19 mouse cellular contexts compared by ENCODE assay signal in genomic region chr12:71618956-71619355, GRCm38 (mm10).
A peak's percentile ranks its signal among the peaks of the same experiment; 100 is the strongest.
DNase-seq lines count a peak whose midpoint lies in the region; ATAC-seq lines count a peak whose summit lies in the region.
"Had no signal": no experiment of that assay in that cellular context is flagged by ENCODE, and none has a peak within 500 bp of the region (broad histone marks: within the 10 kb centered on the region; RNA-seq: fewer than 3 reads in every experiment).

No protein-coding gene starts in this region.

- no peak overlapping the region for H3K9ac ChIP-seq in midbrain, embryonic 11.5 days (ENCODE audit: low read length)
- H3K9ac ChIP-seq in midbrain, embryonic 13.5 days (replicated peaks), result no peak overlapping the region

- no peak overlapping the region for H3K27ac ChIP-seq in midbrain, embryonic 11.5 days (ENCODE audit: low read depth, low read length)
- no peak overlapping the region for H3K27ac ChIP-seq in midbrain, embryonic 13.5 days

- ATAC-seq in midbrain, embryonic 11.5 days (ENCODE audit: low FRiP score), result no peak
- no peak for ATAC-seq in midbrain, embryonic 13.5 days
- ATAC-seq: activated CD4-positive, CD25-positive, alpha-beta regulatory T cell, adult 4 months; CD4-positive, CD25-positive, alpha-beta regulatory T cell, adult 4 months; Patski had no signal

- peak; percentile 64 for DNase-seq in heart, adult 11 months
- DNase-seq in heart, adult 18-20 months, result no peak
- peak; percentile 59 for DNase-seq in midbrain, embryonic 11.5 days (ENCODE audit: low spot score, missing footprints)
- DNase-seq: adrenal gland, adult 2 months; adrenal gland, adult 8-10 months; adrenal gland, postnatal 10 days; adrenal gland, postnatal 14 days; adrenal gland, postnatal 25 days; adrenal gland, postnatal 36 days; B cell, adult 2 months; cerebellum, adult 11 months; cerebellum, adult 11-12 months; cerebellum, adult 18-20 months had no signal

- WGBS in midbrain, embryonic 11.5 days, result 91% methylated on average over 8 of the region's 8 CpGs
- WGBS in midbrain, embryonic 13.5 days, result 91% methylated on average over 8 of the region's 8 CpGs

- H3K4me2 ChIP-seq in midbrain, embryonic 11.5 days, result no peak overlapping the region
- H3K4me2 ChIP-seq in midbrain, embryonic 13.5 days (replicated peaks), result no peak overlapping the region

- H3K27me3 ChIP-seq in midbrain, embryonic 11.5 days (ENCODE audit: control insufficient read depth, insufficient read depth, low read length), result no peaks in the 10 kb centered on the region
- no peaks in the 10 kb centered on the region for H3K27me3 ChIP-seq in midbrain, embryonic 13.5 days
- H3K27me3 ChIP-seq: CH12.LX, Patski had no signal

- H3K4me1 ChIP-seq in midbrain, embryonic 11.5 days (ENCODE audit: control insufficient read depth, insufficient read depth, low read length), result peaks cover 3% of the 10 kb centered on the region; the same call in 1 of the 2 replicates
- no peaks in the 10 kb centered on the region for H3K4me1 ChIP-seq in midbrain, embryonic 13.5 days (replicated peaks)

- no peaks in the 10 kb centered on the region for H3K9me3 ChIP-seq in midbrain, embryonic 11.5 days (ENCODE audit: control insufficient read depth, low read length)
- no peaks in the 10 kb centered on the region for H3K9me3 ChIP-seq in midbrain, embryonic 13.5 days
- H3K9me3 ChIP-seq: G1E had no signal

- H3K36me3 ChIP-seq in midbrain, embryonic 11.5 days (ENCODE audit: control insufficient read depth, insufficient read depth, low read length), result no peaks in the 10 kb centered on the region
- H3K36me3 ChIP-seq in midbrain, embryonic 13.5 days, result no peaks in the 10 kb centered on the region
- H3K36me3 ChIP-seq: G1E had no signal

- no peak overlapping the region for H3K4me3 ChIP-seq in midbrain, embryonic 11.5 days (ENCODE audit: low read depth, low read length)
- H3K4me3 ChIP-seq in midbrain, embryonic 13.5 days (replicated peaks), result no peak overlapping the region

Comparison
In these comparisons a context has a peak if more than half of its experiments do, and no peak if none do; other contexts are left out.
1. DNase-seq: peak in heart, adult 11 months (single experiment) and midbrain, embryonic 11.5 days (single experiment); none in heart, adult 18-20 months (0 of 2).